Mouse (Mus musculus) liver, adult 2 months (tissue): ENCODE measurements around the gene Zfp963. TPM values are rescaled to one million over a fixed set of nuclear protein-coding genes. Genes with fewer than 3 reads are reported as not detected.

ENCODE experiments used
- DNase-seq: peaks from one replicate; pipeline ENCODE4 v3.0.0-alpha.2; 2011; ENCODE audit warnings: low read depth, low spot score; ENCODE audit errors: extremely low read depth
- H3K27ac ChIP-seq: fragments of 200-500 bp; replicated peaks from 2 replicates; pipeline ENCODE4 v1.5.1; 2012; ENCODE audit warnings: low read depth, mild to moderate bottlenecking, control low read depth, inconsistent platforms, low read length; ENCODE audit not compliant: insufficient read depth
- H3K27me3 ChIP-seq: fragments of 200-500 bp; 2 replicates; pipeline ENCODE4 v1.6.1; 2012; ENCODE audit warnings: mild to moderate bottlenecking, moderate library complexity, low read length, inconsistent platforms; ENCODE audit not compliant: control insufficient read depth, insufficient read depth
- H3K36me3 ChIP-seq: fragments of 200-500 bp; 2 replicates; pipeline ENCODE4 v1.6.1; 2012; ENCODE audit warnings: low read length, inconsistent platforms; ENCODE audit not compliant: control insufficient read depth, insufficient read depth
- H3K4me1 ChIP-seq: fragments of 200-500 bp; 2 replicates; pipeline ENCODE4 v1.6.1; 2011; ENCODE audit warnings: low read length; ENCODE audit not compliant: control insufficient read depth, insufficient read depth
- H3K4me3 ChIP-seq: fragments of 200-500 bp; 2 replicates; pipeline ENCODE4 v1.5.1; 2011; ENCODE audit warnings: low read depth, mild to moderate bottlenecking, control low read depth, low read length, moderate library complexity; ENCODE audit not compliant: insufficient read depth
- H3K79me2 ChIP-seq: fragments of 200-500 bp; 2 replicates; pipeline ENCODE4 v1.6.1; 2012; ENCODE audit warnings: inconsistent platforms, mild to moderate bottlenecking, low read length, moderate library complexity; ENCODE audit not compliant: control insufficient read depth, insufficient read depth
- H3K9ac ChIP-seq: fragments of 200-500 bp; 2 replicates; pipeline ENCODE4 v1.6.1; 2012; ENCODE audit warnings: low read depth, mild to moderate bottlenecking, control low read depth, inconsistent platforms, low read length
- CTCF ChIP-seq: fragments of 200-500 bp; IDR thresholded peaks from 2 replicates; pipeline ENCODE4 v1.5.1; 2011; ENCODE audit warnings: low read depth, low read length, control low read depth
- POLR2A ChIP-seq: fragments of 200-500 bp; IDR thresholded peaks from 2 replicates; pipeline ENCODE4 v1.6.1; 2011; ENCODE audit warnings: low read length, control low read depth; ENCODE audit not compliant: insufficient read depth; ENCODE audit errors: extremely low read depth
- WGBS: fragments of 180-500 bp; shearing (Covaris S2); methylation state at CpG from one replicate; pipeline ENCODE4 v1.1.7; 2018; 5-methylcytosine and 5-hydroxymethylcytosine counted together
- polyA plus RNA-seq: library from polyadenylated mRNA; depleted of rRNA; stranded (reverse); fragments of >200 nt; gene quantifications from 2 replicates; pipeline ENCODE4 v1.2.3, GENCODE M21; 2012
- total RNA-seq: library from RNA; depleted of rRNA; stranded (reverse); fragments of >200 nt; gene quantifications from 2 replicates; pipeline ENCODE4 v1.2.3, GENCODE M21; 2014

Zfp963 gene
- total and polyA plus RNA-seq, 2 experiments: 1.4 to 4.1 TPM

DNA sequence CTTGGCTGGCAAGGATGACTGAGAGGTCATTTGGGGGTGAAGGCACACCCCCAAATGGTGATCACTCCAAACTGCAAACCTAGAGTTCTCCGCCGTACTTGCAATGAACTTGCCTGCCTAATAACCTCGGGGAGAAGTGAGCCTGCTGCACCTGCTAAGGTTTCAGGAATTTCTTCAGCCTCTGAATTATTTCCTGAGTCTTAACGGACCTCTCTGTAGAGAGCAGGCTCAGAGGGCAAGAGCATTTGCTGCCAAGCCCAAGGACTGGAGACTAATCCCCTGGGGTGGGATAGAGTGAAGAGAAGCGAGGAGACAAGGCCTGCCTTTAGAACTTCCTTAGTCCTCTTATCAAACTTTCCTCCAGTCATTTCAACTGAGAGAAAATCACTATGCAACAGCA is 40.0 kb upstream of the Zfp963 start:
- H3K27ac ChIP-seq: no peak overlapping the region
- WGBS: 60% methylated on average over 5 of the region's 5 CpGs

DNA sequence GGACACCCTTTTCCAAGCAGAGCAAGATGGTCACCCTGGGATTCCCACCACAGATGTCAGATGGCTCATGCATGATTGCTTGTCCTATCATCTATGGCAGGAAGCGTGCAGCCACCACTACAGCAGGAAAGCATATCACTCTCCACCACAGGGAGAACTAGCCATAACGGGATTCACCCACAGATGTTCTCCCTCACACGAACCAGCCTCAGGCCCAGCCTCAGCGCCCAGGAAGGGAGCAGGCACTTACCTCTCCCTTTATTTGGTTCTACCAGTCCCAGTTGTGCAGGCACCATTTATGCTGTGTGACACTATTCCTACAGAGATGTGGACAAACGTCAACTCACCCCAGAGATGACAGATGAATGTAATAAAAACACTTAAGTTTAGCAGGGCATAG is 39.3 kb upstream of the Zfp963 start:
- TF ChIP-seq POLR2A (no peak), CTCF (no peak)
- no peak for DNase-seq
- Histone ChIP-seq H3K36me3 (0 out of 2 replicates have a peak, but pooled peaks cover 4% of the 10 kb centered on the region), H3K79me2 (peaks cover 6% of the 10 kb centered on the region), H3K9ac (no peak overlapping the region), H3K27me3 (no peaks in the 10 kb centered on the region), H3K4me3 (no peak overlapping the region), H3K27ac (no peak overlapping the region), H3K4me1 (0 out of 2 replicates have a peak, but pooled peaks cover 6% of the 10 kb centered on the region)
- 93% methylated on average over 5 of the region's 5 CpGs for WGBS

More for the DNA sequence above, 40.0 kb upstream of the Zfp963 start:
- Histone ChIP-seq H3K4me3 (no peak overlapping the region), H3K79me2 (peaks cover 6% of the 10 kb centered on the region), H3K27me3 (no peaks in the 10 kb centered on the region), H3K36me3 (peaks cover 8% of the 10 kb centered on the region; the same call in 1 of the 2 replicates), H3K9ac (no peak overlapping the region), H3K4me1 (0 out of 2 replicates have a peak, but pooled peaks cover 6% of the 10 kb centered on the region)
- DNase-seq: no peak
- no peak for TF ChIP-seq POLR2A
- TF ChIP-seq CTCF: no peak

DNA sequence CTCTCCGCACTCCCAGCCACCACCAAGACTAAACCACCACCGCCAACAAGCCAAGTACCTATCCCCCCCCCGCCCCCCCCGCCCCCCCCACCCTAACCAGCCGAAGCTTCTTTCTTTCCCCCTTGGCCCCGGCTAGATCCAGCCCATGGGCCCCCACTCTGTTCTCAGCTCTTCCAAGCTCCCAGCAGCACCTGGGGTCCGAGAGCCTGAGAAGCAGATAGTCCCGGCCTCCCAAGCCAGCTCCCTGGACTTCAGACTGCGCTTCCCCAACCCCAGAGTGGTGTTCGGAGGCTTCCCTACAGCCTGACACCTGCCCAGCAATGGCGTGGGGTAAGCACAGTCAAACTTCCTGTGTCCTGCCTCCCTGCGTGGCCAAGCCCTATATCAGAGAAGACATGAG is 27.3 kb upstream of the Zfp963 start:
- no peak overlapping the region for H3K4me3 ChIP-seq
- H3K36me3 ChIP-seq: no peaks in the 10 kb centered on the region
- H3K27me3 ChIP-seq: no peaks in the 10 kb centered on the region
- peaks cover 6% of the 10 kb centered on the region; the same call in 1 of the 2 replicates for H3K79me2 ChIP-seq
- peaks cover 5% of the 10 kb centered on the region for H3K4me1 ChIP-seq
- no peak for TF ChIP-seq POLR2A
- no peak for TF ChIP-seq CTCF
- no peak overlapping the region for H3K27ac ChIP-seq
- DNase-seq: no peak
- WGBS: 84% methylated on average over 9 of the region's 12 CpGs
- no peak overlapping the region for H3K9ac ChIP-seq

DNA sequence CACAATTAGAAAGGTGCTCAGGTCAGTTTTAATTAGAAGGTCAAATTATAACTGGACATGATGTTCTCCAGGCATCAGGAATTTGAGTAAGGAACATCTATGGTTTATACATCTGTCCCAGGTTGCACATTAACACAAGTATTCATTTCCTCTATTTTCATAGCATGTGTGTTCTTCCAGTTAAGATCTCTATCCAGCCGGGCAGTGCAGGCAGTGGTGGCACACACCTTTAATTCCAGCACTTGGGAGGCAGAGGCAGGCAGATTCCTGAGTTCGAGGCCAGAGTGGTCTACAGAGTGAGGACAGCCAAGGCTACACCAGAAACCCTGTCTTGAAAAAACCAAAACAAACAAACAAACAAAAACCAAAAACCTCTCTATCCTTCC is 25.4 kb upstream of the Zfp963 start:
- WGBS: 43% methylated on average over 2 of the region's 2 CpGs
- no peak overlapping the region for H3K9ac ChIP-seq
- peaks cover 8% of the 10 kb centered on the region; the same call in 1 of the 2 replicates for H3K79me2 ChIP-seq
- TF ChIP-seq CTCF (no peak), POLR2A (no peak)
- H3K4me3 ChIP-seq: no peak overlapping the region
- DNase-seq: no peak
- no peak overlapping the region for H3K27ac ChIP-seq
- no peaks in the 10 kb centered on the region for H3K36me3 ChIP-seq
- peaks cover 7% of the 10 kb centered on the region for H3K4me1 ChIP-seq
- H3K27me3 ChIP-seq: no peaks in the 10 kb centered on the region

DNA sequence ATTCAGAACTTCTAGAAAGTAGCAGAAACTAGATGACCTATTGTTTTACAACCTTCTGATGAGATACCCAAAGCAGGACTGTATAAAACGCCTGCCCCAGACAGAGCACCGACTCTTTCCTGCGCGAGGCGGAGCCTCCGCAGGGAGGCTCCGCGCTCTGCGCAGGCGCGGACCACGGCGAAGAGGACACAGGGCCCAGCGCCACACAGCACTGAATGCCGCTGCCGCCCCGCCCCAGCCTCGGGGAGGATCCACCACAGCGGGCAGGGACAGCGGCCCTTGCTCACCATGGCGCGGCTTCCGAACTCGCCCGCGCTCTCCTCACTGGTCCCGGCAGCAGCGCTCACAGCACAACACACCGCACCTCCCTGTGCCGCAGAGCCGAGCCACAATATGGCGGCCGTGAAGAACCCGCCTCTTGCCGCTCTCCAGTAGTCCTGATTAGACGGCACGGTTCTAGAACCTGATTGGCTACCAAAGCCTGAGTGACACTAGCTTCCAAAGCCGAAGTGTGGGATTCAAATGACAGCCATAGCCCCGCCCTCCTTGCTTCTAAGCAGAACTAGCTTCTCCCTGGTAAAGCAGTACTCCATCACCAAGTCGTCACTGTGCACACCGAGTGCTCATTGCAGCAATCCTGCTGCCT is 24.9 kb upstream of the Zfp963 start, which contains the start of gene Gm20422:
Gene Gm20422, minus strand, starts transcription at position 384 of the 646 bp plus-strand sequence.
- peaks cover 12% of the 10 kb centered on the region; the same call in 1 of the 2 replicates for H3K79me2 ChIP-seq
- H3K4me3 ChIP-seq: peak within 1 kb of the TSS; percentile 90
- TF ChIP-seq CTCF (no peak), POLR2A (0 out of 2 replicates have a peak, but pooled peaks have one; percentile 77)
- H3K36me3 ChIP-seq: no peaks in the 10 kb centered on the region; the same call in 1 of the 2 replicates
- H3K4me1 ChIP-seq: peaks cover 7% of the 10 kb centered on the region
- H3K27me3 ChIP-seq: no peaks in the 10 kb centered on the region
- DNase-seq: peak; percentile 99
- 1% methylated on average over 41 of the region's 41 CpGs for WGBS
- peak within 1 kb of the TSS; percentile 89 for H3K27ac ChIP-seq
- peak within 1 kb of the TSS; percentile 99 for H3K9ac ChIP-seq

DNA sequence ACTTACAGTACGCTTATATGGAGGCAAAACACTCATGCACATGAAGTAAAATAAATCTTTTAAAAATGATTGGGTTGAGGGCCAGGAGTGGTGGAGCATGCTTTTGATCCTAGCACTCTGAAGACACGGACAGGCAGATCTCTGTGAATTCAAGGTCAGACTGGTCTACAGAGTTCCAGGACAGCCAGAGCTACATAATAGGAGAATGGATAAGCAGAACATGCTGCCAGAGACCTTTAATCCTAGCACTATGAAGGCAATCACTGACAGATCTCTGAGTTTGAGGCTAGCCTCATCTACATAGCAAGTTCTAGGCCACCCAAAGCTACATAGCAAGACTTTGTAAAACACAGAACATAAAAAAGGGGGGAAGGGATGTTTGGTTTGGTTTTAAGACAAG is 22.3 kb upstream of the Zfp963 start:
- no peak overlapping the region for H3K4me3 ChIP-seq
- TF ChIP-seq POLR2A (no peak), CTCF (no peak)
- WGBS: 51% methylated on average over 2 of the region's 2 CpGs
- no peak overlapping the region for H3K27ac ChIP-seq
- no peak overlapping the region for H3K9ac ChIP-seq
- peaks cover 15% of the 10 kb centered on the region for H3K36me3 ChIP-seq
- H3K79me2 ChIP-seq: peaks cover 17% of the 10 kb centered on the region; the same call in 1 of the 2 replicates
- H3K4me1 ChIP-seq: peaks cover 7% of the 10 kb centered on the region
- no peaks in the 10 kb centered on the region for H3K27me3 ChIP-seq
- DNase-seq: peak; percentile 58
